Mouse (Mus musculus): ENCODE data around the gene Abhd12b. TPM values are rescaled to one million over a fixed set of nuclear protein-coding genes. Genes with fewer than 3 reads are reported as not detected.

Gene Abhd12b
- not detected in 2 replicates for polyA plus RNA-seq (2015; fragmentation: Nextera tagmentation; extraction: Ambion mirVana)

DNA sequence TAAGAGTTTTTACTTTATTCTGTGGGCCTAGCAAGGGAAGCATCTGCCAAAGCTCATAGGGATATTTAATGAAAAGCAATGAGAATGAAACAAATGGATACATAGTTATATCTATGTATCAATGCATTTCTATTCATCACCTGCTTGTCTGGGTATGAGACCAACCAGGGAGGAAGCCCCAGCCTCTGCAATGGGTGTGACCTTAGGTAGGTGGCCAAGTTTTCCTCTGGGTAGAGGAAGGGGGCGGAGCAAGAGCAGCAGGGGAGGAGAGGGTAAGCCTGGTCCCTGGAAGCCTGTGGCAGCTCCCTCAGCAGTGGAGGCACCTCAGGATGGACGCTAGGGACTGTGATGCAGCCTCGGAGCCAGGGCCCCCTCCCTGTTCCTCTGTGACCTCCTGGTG lies at the start of gene Abhd12b:
Gene Abhd12b (plus strand): TSS at position 301 of the 400 bp plus-strand sequence.
- WGBS (ENCODE audit: insufficient replicate concordance) = 31% methylated on average over 3 of the region's 3 CpGs
- Histone ChIP-seq H3K4me1 (ENCODE audit: control insufficient read depth, low read depth, low read length) (no peaks in the 10 kb centered on the region; the same call in 1 of the 2 replicates), H3K9ac (ENCODE audit: low read depth, low read length) (no peak within 1 kb of the TSS), H3K4me3 (ENCODE audit: low read depth, low read length) (no peak within 1 kb of the TSS), H3K27ac (ENCODE audit: low read length) (no peak within 1 kb of the TSS), H3K4me2 (ENCODE audit: low read depth, low read length) (no peak within 1 kb of the TSS), H3K9me3 (replicated peaks; ENCODE audit: control insufficient read depth, low read length) (no peaks in the 10 kb centered on the region), H3K36me3 (ENCODE audit: control insufficient read depth, insufficient read depth) (no peaks in the 10 kb centered on the region), H3K27me3 (ENCODE audit: control insufficient read depth, insufficient read depth, low read depth, low read length) (no peaks in the 10 kb centered on the region)
- ATAC-seq (ENCODE audit: low read depth) = no peak

DNA sequence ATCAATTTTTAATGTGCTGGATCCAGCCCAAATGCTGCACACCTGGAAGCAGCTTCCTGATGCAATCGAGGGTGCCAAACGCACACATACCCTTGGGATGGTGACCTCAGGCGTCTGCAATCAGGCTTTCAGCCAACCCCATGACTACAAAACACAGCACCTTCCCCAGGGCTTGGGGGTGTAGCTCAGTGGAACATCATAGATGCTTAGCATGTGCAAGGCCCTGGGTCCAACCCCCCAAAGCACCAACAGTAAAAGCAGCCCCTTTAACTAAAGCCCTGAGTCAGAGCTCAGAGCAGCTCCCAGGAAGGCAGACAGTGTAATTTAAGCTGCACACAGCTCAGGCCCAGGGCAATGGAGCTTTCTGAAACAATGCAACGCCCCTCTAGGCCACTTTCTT lies 49.7 kb upstream of the Abhd12b start:
- H3K4me3 ChIP-seq (ENCODE audit: low read depth, low read length) = no peak overlapping the region
- H3K27ac ChIP-seq (ENCODE audit: low read length) = no peak overlapping the region
- no peaks in the 10 kb centered on the region for H3K9me3 ChIP-seq (replicated peaks; ENCODE audit: control insufficient read depth, low read length)
- H3K27me3 ChIP-seq (ENCODE audit: control insufficient read depth, insufficient read depth, low read depth, low read length) = no peaks in the 10 kb centered on the region
- H3K4me1 ChIP-seq (ENCODE audit: control insufficient read depth, low read depth, low read length) = no peaks in the 10 kb centered on the region
- H3K36me3 ChIP-seq (ENCODE audit: control insufficient read depth, insufficient read depth) = no peaks in the 10 kb centered on the region
- no peak overlapping the region for H3K4me2 ChIP-seq (ENCODE audit: low read depth, low read length)
- no peak overlapping the region for H3K9ac ChIP-seq (ENCODE audit: low read depth, low read length)
- 67% methylated on average over 4 of the region's 4 CpGs for WGBS (ENCODE audit: insufficient replicate concordance)
- no peak for ATAC-seq (ENCODE audit: low read depth)

DNA sequence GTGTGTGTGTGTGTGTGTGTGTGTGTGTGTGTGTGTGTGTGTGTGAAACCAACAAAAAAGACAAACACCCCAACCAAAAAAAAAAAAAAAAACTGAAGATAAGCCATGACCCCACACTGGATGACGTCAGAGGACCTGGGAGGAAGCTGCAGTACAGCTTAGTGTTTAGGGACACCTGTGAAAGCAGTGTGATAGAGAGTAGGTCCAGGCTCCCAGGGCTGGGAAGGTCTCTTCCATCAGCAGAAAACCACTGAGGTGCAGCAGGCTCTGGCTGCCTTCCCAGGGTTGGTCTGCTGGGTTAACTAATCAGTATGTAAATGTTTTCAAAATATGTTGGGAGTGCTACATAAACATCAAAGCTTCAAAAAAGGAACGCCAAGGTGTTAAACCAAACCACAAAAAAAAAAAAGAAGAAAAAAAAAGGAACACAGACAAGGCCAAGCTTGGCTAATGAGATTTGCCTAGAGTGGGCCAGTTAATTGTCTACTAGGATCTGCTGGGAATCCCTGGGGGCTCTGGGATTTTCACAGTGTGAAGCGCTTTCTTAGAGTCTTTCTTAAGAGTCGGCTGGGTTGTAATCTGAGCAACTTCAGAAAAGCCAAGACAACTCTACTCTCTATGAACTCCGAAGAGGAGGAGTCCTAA lies 49.0 kb upstream of the Abhd12b start:
- Histone ChIP-seq H3K9me3 (replicated peaks; ENCODE audit: control insufficient read depth, low read length) (no peaks in the 10 kb centered on the region), H3K36me3 (ENCODE audit: control insufficient read depth, insufficient read depth) (no peaks in the 10 kb centered on the region), H3K4me1 (ENCODE audit: control insufficient read depth, low read depth, low read length) (peaks cover 1% of the 10 kb centered on the region; the same call in 1 of the 2 replicates), H3K9ac (ENCODE audit: low read depth, low read length) (no peak overlapping the region), H3K4me2 (ENCODE audit: low read depth, low read length) (no peak overlapping the region), H3K27me3 (ENCODE audit: control insufficient read depth, insufficient read depth, low read depth, low read length) (no peaks in the 10 kb centered on the region; the same call in 1 of the 2 replicates), H3K27ac (ENCODE audit: low read length) (no peak overlapping the region), H3K4me3 (ENCODE audit: low read depth, low read length) (no peak overlapping the region)
- no peak for ATAC-seq (ENCODE audit: low read depth)
- 51% methylated on average over 5 of the region's 5 CpGs for WGBS (ENCODE audit: insufficient replicate concordance)

DNA sequence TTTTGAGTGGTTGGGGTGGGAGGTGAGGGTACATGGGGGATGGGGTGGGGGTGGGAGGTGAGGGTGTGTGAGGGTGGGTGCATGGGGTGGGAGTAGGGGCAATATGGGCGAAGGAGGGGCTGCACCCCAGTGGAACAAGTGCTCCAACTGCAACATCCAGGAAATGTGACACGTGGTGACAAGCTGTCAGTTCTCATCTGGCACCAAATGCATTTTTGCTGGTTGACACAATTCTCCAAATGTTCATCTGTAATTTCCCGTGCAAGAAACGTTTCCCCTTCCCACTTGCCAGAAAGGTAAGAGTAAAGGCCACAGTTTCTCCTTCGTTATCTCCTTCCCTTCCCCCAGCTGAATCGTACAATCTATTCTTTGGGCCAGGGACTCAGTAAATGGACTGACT lies 48.1 kb upstream of the Abhd12b start:
- no peak overlapping the region for H3K9ac ChIP-seq (ENCODE audit: low read depth, low read length)
- no peaks in the 10 kb centered on the region for H3K9me3 ChIP-seq (replicated peaks; ENCODE audit: control insufficient read depth, low read length)
- peaks cover 9% of the 10 kb centered on the region for H3K27me3 ChIP-seq (ENCODE audit: control insufficient read depth, insufficient read depth, low read depth, low read length)
- no peaks in the 10 kb centered on the region for H3K36me3 ChIP-seq (ENCODE audit: control insufficient read depth, insufficient read depth)
- peaks cover 11% of the 10 kb centered on the region for H3K4me1 ChIP-seq (ENCODE audit: control insufficient read depth, low read depth, low read length)
- no peak for ATAC-seq (ENCODE audit: low read depth)
- no peak overlapping the region for H3K4me2 ChIP-seq (ENCODE audit: low read depth, low read length)
- no peak overlapping the region for H3K4me3 ChIP-seq (ENCODE audit: low read depth, low read length)
- WGBS (ENCODE audit: insufficient replicate concordance) = 49% methylated on average over 6 of the region's 6 CpGs
- H3K27ac ChIP-seq (ENCODE audit: low read length) = no peak overlapping the region

DNA sequence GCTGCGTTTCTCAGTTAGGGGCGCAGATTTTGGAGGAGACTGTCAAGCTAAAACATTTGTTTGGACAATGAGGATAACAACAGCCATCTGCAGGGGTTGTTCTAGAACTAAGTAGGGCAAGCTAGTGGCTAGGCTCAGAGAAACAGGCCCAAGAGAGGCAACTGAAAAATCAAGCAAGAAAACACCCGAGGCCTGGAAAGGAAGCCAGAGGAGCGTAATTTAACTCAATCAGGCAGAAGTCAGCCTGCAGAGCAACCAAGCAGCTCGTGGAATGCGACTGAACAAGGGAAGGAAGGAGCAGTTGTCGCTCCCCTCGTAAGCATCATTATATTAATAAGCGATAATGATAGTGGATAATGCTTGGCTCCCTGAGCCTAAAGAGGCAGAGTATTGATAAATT lies 47.4 kb upstream of the Abhd12b start:
- 70% methylated on average over 9 of the region's 9 CpGs for WGBS (ENCODE audit: insufficient replicate concordance)
- no peak overlapping the region for H3K27ac ChIP-seq (ENCODE audit: low read length)

DNA sequence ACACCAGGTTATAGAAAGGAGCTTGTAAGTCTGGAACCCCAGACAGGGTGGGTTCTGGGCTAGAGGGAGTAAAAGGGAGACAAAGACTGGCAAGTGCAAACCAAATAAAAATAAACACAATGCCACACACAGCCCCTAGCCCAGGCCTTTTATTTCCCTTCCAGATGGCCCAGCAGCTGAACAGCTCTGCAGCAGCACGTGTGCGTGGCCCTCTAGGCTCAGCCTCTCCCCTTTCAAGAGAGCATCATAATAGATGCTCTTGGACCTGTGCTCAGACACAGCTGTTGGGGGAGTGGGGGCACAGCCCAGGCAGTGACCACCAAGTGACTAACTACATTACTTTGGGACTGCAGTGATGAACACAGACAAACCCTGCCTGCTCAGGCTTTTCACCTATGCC lies 45.8 kb upstream of the Abhd12b start:
- H3K27ac ChIP-seq (ENCODE audit: low read length) = no peak overlapping the region
- peaks cover 19% of the 10 kb centered on the region for H3K4me1 ChIP-seq (ENCODE audit: control insufficient read depth, low read depth, low read length)
- H3K4me2 ChIP-seq (ENCODE audit: low read depth, low read length) = no peak overlapping the region
- no peaks in the 10 kb centered on the region for H3K36me3 ChIP-seq (ENCODE audit: control insufficient read depth, insufficient read depth)
- ATAC-seq (ENCODE audit: low read depth) = no peak
- H3K27me3 ChIP-seq (ENCODE audit: control insufficient read depth, insufficient read depth, low read depth, low read length) = peaks cover 27% of the 10 kb centered on the region
- 61% methylated on average over 2 of the region's 2 CpGs for WGBS (ENCODE audit: insufficient replicate concordance)
- H3K9ac ChIP-seq (ENCODE audit: low read depth, low read length) = no peak overlapping the region
- H3K9me3 ChIP-seq (replicated peaks; ENCODE audit: control insufficient read depth, low read length) = no peaks in the 10 kb centered on the region
- H3K4me3 ChIP-seq (ENCODE audit: low read depth, low read length) = no peak overlapping the region

More for the DNA sequence above, 47.4 kb upstream of the Abhd12b start:
- Histone ChIP-seq H3K4me1 (ENCODE audit: control insufficient read depth, low read depth, low read length) (peaks cover 14% of the 10 kb centered on the region), H3K27me3 (ENCODE audit: control insufficient read depth, insufficient read depth, low read depth, low read length) (peaks cover 14% of the 10 kb centered on the region), H3K4me3 (ENCODE audit: low read depth, low read length) (no peak overlapping the region), H3K9ac (ENCODE audit: low read depth, low read length) (no peak overlapping the region), H3K4me2 (ENCODE audit: low read depth, low read length) (no peak overlapping the region), H3K36me3 (ENCODE audit: control insufficient read depth, insufficient read depth) (no peaks in the 10 kb centered on the region), H3K9me3 (replicated peaks; ENCODE audit: control insufficient read depth, low read length) (no peaks in the 10 kb centered on the region)
- ATAC-seq (ENCODE audit: low read depth) = no peak

DNA sequence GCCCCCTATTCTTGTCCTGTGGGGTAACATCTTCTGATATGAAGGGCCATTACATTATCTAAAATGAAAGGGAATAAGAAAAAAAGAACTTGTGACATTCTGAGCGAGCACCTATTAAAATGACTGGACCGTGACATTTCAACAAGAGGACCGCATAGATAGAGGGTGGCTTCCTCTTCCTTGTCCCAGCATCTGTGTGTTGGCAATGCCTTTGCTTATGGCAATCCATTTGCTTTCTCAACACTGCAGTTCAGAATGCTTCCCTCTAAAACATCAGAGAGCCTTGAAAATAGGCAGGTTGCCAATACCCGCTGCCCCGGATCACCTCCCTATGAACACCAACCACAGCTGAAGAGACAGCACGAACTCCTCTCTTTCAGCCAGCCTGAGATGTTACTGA lies 44.0 kb upstream of the Abhd12b start:
- H3K4me2 ChIP-seq (ENCODE audit: low read depth, low read length) = peak overlapping the region; percentile 94
- H3K9me3 ChIP-seq (replicated peaks; ENCODE audit: control insufficient read depth, low read length) = no peaks in the 10 kb centered on the region
- ATAC-seq (ENCODE audit: low read depth) = no peak
- 50% methylated on average over 6 of the region's 6 CpGs for WGBS (ENCODE audit: insufficient replicate concordance)
- peak overlapping the region; percentile 72 for H3K4me3 ChIP-seq (ENCODE audit: low read depth, low read length)
- H3K36me3 ChIP-seq (ENCODE audit: control insufficient read depth, insufficient read depth) = no peaks in the 10 kb centered on the region
- peaks cover 27% of the 10 kb centered on the region for H3K27me3 ChIP-seq (ENCODE audit: control insufficient read depth, insufficient read depth, low read depth, low read length)
- no peak overlapping the region for H3K9ac ChIP-seq (ENCODE audit: low read depth, low read length)
- H3K4me1 ChIP-seq (ENCODE audit: control insufficient read depth, low read depth, low read length) = peaks cover 19% of the 10 kb centered on the region
- no peak overlapping the region for H3K27ac ChIP-seq (ENCODE audit: low read length)

DNA sequence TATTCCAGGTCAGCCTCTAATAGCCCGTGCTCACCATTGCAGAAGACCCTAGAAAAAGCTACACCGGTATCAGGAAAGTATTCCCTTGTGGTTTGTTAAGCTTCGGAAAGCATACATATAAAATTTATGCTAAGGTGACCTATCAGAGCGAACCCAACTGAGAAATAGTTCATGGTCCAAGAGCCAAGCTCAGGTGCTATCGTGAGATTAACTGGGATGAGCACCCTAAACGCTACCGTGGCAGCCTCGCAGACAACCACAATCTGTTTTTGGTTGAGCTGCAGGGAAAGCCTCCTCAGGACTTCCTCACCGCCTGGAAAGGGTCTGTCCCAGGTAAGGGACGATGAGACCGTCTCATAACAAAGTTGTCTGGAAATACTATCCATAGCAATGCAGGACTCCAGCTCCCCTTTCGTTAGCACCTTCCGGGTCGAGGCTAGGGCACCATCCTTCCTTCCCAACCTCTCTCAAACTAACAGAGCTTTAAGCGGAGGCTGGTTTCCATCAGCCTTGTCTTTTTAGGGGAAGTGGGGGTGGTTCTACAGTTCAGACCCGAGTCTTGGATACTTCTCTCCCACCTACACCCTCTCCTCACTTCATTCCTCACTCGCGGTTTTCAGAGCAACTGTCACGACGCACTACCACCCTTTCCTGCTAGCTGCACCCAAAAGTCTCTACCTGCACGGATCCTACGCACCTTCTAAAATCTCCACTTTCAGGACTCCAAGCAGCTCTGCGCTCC lies 43.4 kb upstream of the Abhd12b start:
- Histone ChIP-seq H3K9me3 (replicated peaks; ENCODE audit: control insufficient read depth, low read length) (no peaks in the 10 kb centered on the region), H3K27me3 (ENCODE audit: control insufficient read depth, insufficient read depth, low read depth, low read length) (peaks cover 27% of the 10 kb centered on the region), H3K4me2 (ENCODE audit: low read depth, low read length) (peak overlapping the region; percentile 94), H3K4me1 (ENCODE audit: control insufficient read depth, low read depth, low read length) (peaks cover 19% of the 10 kb centered on the region), H3K4me3 (ENCODE audit: low read depth, low read length) (peak overlapping the region; percentile 72), H3K27ac (ENCODE audit: low read length) (peak overlapping the region; percentile 61), H3K9ac (ENCODE audit: low read depth, low read length) (peak overlapping the region; percentile 68), H3K36me3 (ENCODE audit: control insufficient read depth, insufficient read depth) (no peaks in the 10 kb centered on the region)
- no peak for ATAC-seq (ENCODE audit: low read depth)
- 8% methylated on average over 23 of the region's 23 CpGs for WGBS (ENCODE audit: insufficient replicate concordance)

DNA sequence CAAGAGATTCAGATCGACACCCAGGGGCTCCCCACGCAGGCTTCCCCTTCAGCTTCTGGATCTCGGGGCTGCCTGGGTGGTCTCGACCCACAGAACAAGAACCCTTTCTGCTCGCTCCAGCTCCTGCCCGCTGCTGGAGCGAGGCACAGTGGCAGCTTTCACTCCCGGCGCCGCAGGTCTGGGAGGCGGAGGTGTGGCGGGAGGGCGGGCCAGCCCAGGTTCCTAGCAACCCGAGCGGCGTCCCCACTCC lies 42.9 kb upstream of the Abhd12b start:
- peaks cover 27% of the 10 kb centered on the region for H3K27me3 ChIP-seq (ENCODE audit: control insufficient read depth, insufficient read depth, low read depth, low read length)
- WGBS (ENCODE audit: insufficient replicate concordance) = 0% methylated on average over 16 of the region's 16 CpGs
- peak overlapping the region; percentile 61 for H3K27ac ChIP-seq (ENCODE audit: low read length)
- no peaks in the 10 kb centered on the region for H3K36me3 ChIP-seq (ENCODE audit: control insufficient read depth, insufficient read depth)
- peaks cover 19% of the 10 kb centered on the region for H3K4me1 ChIP-seq (ENCODE audit: control insufficient read depth, low read depth, low read length)
- peak overlapping the region; percentile 72 for H3K4me3 ChIP-seq (ENCODE audit: low read depth, low read length)
- no peaks in the 10 kb centered on the region for H3K9me3 ChIP-seq (replicated peaks; ENCODE audit: control insufficient read depth, low read length)
- H3K9ac ChIP-seq (ENCODE audit: low read depth, low read length) = peak overlapping the region; percentile 68
- peak overlapping the region; percentile 94 for H3K4me2 ChIP-seq (ENCODE audit: low read depth, low read length)
- peak; percentile 33; the same call in 1 of the 2 replicates for ATAC-seq (ENCODE audit: low read depth)
